Mouse (Mus musculus): ENCODE measurements around the gene Gimap7.

DNA sequence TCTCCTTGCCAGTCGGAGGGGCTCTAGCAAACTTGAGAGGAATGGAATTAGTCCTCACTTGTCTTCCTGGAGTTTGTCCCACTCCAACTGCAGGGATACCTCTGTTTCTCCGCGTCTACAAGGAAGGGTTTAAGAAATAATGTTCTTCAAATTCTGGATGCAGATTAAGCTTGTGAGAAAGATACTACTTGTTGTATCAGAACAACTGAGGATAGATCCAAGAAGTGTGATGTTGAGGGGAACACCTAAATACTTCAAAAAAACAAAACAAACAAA, 21.3 kb downstream of the Gimap7 start:
- TF ChIP-seq POLR2A (IDR thresholded peaks at IDR 0.05; ENCODE audit: extremely low read depth, insufficient read depth, low read length), result no peak
- TF ChIP-seq CTCF (IDR thresholded peaks at IDR 0.05; ENCODE audit: low read depth, low read length), result no peak
